Mouse (Mus musculus): Measurements from ENCODE around the gene Adam19. TPM values are rescaled to one million over a fixed set of nuclear protein-coding genes. Genes with fewer than 3 reads are reported as not detected.

Adam19 gene
- total RNA-seq, 2 experiments from 2014 or later, result 16.8 to 20.9 TPM

DNA sequence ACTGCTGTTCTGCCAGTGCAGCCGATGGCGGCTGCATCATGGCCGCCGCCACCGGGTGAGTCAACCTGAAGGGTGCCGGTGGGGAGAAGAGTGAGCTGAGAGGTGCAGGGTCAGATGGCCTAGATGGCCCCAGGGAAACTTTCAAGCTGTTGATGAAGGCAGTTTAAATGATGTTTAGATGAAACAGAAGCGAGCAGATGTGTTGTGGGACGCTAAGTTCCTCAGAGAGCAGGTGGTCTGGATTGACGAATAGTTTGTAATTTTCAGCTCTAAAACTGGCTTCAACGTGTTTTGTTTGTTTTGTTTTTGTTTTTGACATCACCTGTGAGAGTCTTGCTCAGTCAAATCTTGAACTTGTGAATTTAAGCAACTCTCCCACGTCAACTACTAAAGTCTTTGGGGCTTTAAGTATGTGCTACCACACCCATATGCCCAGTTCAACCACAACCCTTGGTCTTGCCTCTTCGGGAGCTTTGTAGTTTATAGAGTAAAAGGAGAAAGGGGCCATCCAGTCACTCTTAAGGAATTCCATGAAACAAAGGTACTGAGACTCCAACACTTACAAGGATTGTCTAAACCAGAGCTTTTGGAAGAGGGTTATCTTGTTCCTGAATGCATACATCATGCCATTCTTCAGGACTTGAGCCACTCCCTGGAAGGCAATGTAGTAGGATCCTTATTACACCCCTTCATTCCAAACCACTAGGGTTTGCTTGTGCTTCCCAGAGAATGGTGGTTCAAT, 69.5 kb downstream of the Adam19 start:
- DNase-seq (ENCODE audit: low spot score in 2 of 2), result no peak
- intact Hi-C loops (cut with DNase I), result loop anchor here (5.0 kb wide), 1 partner anchor 68 kb away; the partner anchor contains the start of gene Adam19

DNA sequence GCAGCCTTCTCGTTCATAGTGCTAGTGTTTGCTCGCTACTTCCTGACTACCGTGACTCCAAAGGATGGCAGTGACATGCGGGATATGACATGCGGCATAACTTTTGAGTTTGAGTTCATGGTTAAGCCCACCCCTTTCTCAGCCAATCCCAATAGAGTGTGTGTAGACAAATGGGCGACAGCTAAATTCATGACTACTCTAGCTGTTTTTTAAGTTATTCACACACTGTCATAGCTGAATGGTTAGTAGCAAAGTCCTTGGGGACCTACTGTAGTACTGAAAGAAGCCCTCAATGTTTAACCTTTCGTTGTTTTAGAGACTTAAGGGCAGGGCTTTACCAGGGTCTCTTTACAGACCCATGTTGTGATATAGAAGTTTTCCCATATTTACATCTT, 70.0 kb downstream of the Adam19 start:
- DNase-seq (ENCODE audit: low spot score in 2 of 2), result no peak
- intact Hi-C loops (cut with DNase I), result loop anchor here (5.0 kb wide), 1 partner anchor 69 kb away; the partner anchor contains the start of gene Adam19

DNA sequence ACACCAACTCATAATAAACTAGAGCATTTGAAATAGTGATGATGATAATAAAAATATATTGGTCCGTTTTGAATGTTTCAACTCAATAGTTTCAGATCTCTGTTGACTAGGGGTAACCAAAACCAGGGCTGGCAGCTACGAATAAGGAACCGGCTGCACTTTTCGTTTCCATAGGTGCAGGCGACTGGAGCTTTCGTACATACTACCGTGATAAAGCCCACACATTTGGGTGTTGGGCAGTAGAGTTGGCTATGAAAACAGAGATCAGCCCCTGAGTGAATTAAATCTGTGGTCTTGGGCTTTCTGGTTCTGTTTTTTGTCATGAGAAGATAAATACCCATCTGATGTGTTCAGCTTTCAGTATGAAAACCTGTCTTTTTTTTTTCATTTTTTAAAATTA, 70.5 kb downstream of the Adam19 start:
- intact Hi-C loops (cut with DNase I), result loop anchor here (5.0 kb wide), 1 partner anchor 69 kb away; the partner anchor contains the start of gene Adam19

DNA sequence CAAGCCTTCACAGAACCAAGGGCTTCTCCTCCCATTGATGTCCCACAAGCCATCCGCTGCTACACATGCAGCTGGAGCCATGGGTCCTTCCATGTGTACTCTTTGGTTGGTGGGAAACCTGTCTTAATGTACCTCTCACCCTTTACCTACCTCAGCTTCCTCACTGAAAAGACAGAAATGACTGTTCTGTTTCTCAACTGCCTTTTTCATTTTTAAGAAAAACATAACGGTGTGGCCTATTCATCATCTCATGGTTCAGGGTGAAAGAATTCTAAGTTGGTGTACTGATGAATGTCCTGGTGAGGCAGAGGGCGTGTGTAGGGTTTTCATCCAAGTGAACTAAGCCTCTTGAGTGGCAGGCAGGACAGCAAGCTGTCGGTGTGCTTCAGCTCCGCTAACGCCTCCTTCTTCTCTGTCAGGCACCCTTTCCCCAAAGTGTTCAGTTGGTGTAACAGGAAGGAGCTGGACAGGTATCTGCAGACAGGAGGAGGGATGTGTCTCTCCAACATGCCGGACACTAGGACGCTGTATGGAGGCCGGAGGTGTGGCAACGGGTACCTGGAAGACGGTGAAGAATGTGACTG, 71.1 kb downstream of the Adam19 start:
- intact Hi-C loops (cut with DNase I), result loop anchor here (5.0 kb wide), 1 partner anchor 70 kb away; the partner anchor contains the start of gene Adam19
- no peak for DNase-seq (ENCODE audit: low spot score in 2 of 2)

More for the DNA sequence above, 70.5 kb downstream of the Adam19 start:
- no peak for DNase-seq (ENCODE audit: low spot score in 2 of 2)

DNA sequence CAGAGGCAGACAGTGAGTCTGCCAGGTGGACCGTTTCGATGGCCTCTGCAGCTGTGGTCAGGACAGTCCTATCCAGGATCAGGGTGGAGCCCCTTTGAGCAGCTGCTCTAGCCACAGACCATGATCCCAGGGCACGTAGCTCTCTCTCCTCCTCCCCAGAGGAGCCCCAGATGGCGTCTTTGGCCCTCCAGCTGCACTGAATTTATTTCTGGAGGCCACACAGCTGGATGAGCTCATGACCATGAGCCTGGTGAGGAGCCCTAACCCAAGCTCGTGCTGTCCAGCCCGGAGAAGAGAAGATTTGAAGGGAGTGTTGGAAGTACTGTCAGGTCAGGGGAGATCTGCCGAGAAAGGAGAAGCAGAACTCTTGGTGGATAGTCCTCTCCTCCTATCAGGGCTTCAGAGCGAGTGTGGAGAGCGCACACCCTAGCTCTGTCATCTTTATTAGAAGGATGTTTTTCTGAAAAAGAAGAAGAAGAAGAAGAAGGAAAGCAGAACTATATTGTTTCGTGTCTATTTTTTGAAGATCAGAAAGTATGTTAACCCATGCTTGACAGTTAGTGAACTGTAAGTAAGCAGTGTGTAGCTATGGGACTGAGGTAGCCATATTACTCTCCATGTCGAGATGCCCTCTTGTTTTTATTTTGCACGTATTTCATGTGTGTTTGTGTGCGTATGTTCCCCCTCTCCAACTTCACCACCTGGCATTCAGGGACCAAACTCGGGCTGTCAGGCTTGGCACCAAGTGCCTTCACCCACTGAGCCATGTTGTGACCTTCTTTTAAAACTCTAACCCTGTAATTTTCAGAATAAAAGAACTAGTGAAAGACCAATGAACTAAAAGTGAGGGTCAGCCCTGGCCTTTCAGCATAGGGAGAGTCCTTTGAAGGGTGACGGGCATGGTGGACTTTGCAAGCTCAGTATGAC, 72.1 kb downstream of the Adam19 start:
- no peak for DNase-seq (ENCODE audit: low spot score in 2 of 2)
- intact Hi-C loops (cut with DNase I), result loop anchor here (5.0 kb wide), 1 partner anchor 71 kb away; the partner anchor contains the start of gene Adam19

DNA sequence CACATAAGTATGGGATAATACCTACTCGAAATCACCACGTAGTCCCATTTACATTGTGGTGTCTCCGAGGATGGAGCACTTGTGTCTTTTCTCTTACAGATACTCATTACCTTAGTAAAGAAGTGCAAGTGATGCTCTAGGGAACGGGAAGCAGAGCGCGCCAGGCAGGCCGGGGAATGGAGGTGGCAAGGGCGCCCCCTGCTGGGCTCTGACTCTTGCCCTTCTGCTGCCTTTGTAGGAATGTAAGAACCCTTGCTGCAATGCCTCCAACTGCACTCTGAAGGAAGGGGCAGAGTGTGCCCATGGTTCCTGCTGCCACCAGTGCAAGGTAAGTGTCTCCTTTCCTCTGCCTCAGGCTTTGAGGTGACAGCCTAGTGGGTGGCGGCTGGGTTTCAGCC, 72.8 kb downstream of the Adam19 start:
- intact Hi-C loops (cut with DNase I), result loop anchor here (5.0 kb wide), 1 partner anchor 71 kb away; the partner anchor contains the start of gene Adam19
- peak; percentile 34 to 62 for DNase-seq (ENCODE audit: low spot score in 2 of 2)

DNA sequence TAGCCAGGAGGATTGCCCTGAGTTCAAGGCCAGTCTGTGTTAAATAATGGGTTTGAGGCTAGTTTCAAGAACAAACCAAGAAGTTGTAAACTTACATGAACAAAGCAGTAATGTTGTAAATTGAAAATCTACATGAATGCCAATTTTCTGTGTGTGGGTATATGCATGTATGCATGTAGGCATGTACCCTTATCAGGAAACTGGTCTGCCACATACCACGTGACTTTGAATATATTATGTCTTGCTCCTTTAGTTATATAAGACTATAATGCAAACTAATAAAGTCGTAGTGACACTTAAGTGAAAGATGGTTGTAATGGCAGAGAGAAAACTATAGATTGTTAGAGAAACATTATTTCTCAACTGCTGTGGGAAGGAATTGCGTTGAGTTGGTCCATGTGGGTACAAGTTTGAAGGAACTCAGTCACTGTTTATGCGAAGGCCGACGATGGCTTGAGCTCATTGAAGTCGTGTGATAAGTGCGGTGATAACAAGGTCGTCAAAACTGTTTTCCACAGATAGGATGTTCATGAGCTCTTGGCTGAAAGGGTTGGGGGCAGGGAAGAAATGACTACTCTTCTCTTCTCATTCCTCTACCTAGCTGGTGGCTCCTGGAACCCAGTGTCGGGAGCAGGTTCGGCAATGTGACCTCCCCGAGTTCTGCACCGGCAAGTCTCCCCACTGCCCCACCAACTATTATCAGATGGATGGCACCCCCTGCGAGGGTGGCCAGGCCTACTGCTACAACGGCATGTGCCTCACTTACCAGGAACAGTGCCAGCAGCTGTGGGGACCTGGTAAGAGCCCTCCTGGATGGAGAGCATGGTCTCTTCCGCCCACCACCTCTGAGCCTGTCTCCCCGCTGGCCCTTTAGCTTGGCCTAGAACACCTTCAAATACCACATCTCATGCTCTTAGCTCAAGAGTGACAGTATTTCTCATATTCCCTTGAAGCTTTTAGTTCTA, 75.5 kb downstream of the Adam19 start:
- intact Hi-C loops (cut with DNase I), result loop anchor here (5.0 kb wide), 1 partner anchor 189 kb away; the partner anchor contains the start of gene Lsm11
- DNase-seq (ENCODE audit: low spot score in 2 of 2), result no peak

DNA sequence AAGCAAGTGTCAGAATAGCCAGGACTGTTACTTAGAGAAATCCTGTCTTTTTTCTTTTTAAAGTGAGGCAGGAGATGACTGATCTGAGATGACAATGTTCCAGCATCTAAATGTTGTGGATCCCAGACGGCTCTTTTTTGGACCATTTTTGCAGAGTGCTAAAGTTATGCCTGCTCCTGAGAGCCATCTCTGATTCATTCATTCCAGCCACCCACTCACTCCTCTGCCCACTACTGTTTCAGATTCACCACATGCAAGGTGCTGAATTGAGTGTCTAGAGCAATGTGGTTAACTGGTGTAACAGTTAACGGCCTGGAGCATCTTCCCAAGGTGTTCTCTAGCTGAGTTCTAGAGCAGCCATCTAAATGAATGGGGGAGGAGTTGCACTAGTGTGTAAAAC, 79.1 kb downstream of the Adam19 start:
- DNase-seq (ENCODE audit: low spot score in 2 of 2), result peak; percentile 69 to 71
- intact Hi-C loops (cut with DNase I), result loop anchor here (5.0 kb wide), 2 partner anchors 82 to 193 kb away; partner anchors contain the start of gene Lsm11

DNA sequence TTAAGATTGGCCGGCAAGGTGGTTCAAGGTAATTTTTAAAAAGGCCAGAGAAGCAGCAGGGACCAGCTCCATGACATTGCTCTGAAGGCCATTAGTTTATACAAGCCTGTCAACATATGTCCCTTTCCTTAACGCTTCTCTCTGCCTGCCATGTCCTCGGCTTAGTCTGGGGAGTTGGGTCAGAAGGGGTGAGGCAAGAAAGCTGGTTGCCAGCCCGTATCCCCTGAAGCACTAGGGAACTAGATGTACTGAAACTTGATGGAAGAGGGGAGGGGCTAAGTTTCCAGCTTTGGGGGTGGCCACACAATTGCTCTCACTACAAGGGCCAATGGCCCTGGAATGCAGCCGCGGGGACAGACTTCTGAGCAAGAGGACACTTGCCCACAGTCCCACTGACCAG, 87.5 kb downstream of the Adam19 start:
- intact Hi-C loops (cut with DNase I), result no loop called here
- no peak for DNase-seq (ENCODE audit: low spot score in 2 of 2)

DNA sequence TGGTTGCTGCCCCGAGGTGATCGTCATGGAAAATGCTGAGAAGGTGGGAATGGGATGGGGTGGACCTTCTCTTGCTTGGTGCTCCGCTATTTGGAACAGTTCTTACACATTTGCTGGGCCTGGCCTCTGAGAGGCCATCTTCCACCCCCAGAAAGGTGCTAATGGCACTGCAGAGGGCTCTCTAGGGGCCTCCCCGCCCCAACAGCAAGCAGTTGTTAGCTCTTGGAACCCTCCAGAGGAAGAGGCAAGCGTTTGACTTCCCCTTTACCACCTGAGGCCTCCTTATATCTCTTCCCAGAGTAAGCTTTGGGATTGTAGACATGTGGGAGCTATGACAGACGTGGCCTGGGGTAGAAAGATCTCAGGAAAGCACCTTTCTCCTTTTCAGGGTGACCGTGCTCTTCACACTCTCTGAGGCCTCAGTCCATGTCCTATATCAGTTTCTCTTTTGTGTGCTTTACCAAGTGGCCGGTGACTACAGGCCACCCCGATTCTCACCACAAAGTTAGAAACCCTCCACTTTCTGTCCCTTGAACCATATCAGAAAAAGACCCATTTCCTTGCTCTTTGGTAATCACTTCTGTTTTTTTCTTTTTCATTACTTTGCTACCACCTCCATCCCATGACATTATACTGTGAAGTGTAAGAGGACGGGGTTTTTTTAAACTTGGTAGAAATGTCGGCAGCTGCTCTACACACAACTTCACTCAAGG, 89.5 kb downstream of the Adam19 start:
- no peak for DNase-seq (ENCODE audit: low spot score in 2 of 2)
- intact Hi-C loops (cut with DNase I), result no loop called here

DNA sequence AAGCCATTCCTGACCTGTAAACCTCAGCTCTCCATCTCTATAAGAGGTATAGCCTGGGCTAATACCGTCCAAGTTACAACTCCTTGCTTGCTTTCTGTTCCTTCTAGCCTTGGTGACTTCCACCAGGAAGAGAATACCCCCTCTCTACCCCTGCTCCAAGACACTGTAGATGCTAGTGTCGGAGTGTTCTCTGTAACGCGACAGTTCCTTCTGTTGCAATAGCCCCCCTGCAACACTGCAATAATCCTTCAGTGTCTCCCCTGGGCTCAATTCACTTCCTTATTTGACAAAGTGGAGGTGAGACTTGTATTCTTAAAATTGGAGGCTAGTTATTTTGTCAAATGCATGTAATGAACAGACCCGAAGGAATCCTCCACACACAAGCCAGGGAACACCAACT, 90.8 kb downstream of the Adam19 start:
- no peak for DNase-seq (ENCODE audit: low spot score in 2 of 2)
- intact Hi-C loops (cut with DNase I), result no loop called here

DNA sequence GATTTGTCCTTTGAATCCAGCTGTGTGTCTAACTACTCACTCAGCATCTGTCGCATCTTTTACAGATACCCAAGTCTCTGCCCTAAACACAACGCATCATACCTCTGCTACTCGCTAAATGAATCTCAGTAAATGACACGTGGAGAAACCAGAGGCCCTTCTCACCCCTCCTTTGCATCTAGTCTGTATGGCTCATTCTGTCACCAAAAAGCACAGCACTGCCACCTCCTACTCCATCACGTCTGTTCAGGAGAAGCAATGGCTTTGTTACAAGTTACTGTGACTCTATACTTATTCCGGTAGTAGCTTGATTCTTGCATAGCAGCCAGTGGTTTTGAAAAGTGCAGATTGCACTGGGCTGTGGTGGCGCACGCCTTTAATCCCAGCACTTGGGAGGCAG, 101.2 kb downstream of the Adam19 start:
- intact Hi-C loops (cut with DNase I), result no loop called here
- DNase-seq (ENCODE audit: low spot score in 2 of 2), result peak in 1 of 2 experiments; percentile 36

DNA sequence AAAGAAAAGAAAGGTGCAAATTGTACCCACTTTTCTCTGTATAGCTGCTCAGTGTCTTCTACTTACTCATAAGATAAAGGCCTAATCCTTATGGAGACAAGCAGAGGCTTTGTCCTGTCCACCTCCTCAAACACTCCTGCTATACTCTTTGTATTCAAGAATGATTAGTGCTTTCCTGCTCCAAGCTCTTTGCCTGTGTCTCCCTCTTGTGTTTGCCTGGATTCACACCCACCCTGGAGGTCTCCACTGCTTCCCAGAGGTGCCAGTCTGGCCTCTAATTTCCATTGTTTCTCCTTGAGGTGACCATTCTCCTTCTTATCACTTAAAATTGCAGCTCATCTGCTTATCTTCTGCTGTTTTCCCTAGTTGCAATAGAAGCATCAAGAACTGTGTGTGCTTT, 101.7 kb downstream of the Adam19 start:
- no peak for DNase-seq (ENCODE audit: low spot score in 2 of 2)
- intact Hi-C loops (cut with DNase I), result no loop called here

DNA sequence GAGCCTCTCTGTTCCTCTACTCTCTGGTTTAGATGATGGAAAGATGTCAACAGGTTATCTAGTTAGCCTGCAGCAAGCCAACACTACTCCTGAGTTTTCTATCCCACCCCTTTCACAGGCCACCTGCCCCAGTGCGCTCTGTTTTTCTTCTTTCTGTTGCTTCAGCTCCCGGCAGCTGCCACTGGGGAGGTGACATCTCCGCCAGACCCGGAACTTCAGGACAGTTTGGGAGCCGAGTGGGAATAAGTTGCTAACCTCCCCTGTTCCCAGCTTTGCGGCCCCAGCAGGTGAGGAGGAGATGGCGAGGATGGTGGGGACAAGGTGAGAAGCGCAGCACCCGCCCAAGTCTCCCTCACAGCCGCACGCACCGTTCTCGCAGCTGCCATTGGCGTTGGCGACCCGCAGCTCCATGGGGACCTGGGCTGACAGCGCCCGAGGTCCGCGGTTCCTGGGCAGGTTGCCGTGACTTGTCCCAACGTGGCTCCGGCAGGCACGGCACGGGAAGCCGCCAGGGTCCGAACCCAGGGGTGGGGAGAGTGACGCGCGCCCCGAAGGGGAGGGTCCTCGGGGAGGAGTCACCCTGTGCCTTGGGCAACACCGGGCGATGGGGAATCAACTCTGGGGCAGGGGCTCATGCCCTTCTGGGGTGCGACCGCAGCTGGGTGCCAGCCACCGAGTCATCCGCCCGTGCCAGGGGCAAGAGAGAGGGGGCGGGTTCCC, 110.2 kb downstream of the Adam19 start, which contains the start of gene Nipal4:
Nipal4 (minus strand) TSS at position 643 of the 720 bp plus-strand sequence.
- DNase-seq (ENCODE audit: low spot score in 2 of 2), result no peak

DNA sequence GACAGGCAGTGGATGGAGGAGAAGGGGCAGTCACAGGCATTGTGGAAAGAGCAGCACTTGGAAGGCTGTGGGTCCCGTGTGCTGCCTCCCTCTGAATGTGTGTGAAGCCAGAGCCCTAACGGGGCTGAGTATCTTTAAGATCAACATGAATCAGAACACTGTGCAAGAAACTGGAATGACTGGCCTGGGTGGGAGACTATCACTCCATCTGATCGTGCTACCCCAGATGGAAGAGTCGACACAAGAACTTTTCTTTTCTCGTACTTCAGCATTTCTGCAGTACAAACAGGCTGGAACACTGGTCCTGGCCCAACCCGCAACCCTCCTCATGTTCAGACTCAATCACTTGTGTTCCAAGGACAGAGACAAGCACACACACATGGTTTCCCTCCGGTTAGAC, 112.7 kb downstream of the Adam19 start:
- intact Hi-C loops (cut with DNase I), result no loop called here
- no peak for DNase-seq (ENCODE audit: low spot score in 2 of 2)

More for the DNA sequence above, 110.2 kb downstream of the Adam19 start, which contains the start of gene Nipal4:
- intact Hi-C loops (cut with DNase I), result no loop called here

DNA sequence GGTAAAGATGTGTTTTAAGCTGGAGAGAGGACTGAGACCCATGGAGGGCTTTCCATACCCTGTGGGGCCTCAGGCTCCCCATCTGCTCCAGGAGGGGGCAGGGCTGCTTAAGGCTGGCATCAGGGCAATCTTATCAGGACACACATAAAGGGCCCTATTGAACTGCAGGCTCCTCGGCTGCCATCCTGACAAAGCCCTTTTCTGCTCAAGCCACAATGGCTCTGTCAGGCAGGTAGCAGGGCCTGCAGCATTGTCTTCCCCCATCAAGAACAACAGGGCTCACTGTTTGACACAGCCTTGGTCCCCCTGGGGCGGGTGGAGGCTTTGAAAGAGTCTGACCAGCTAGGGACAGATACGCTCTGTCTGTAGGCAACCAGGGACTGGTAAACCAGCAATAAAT, 114.1 kb downstream of the Adam19 start:
- intact Hi-C loops (cut with DNase I), result no loop called here
- DNase-seq (ENCODE audit: low spot score in 2 of 2), result no peak

DNA sequence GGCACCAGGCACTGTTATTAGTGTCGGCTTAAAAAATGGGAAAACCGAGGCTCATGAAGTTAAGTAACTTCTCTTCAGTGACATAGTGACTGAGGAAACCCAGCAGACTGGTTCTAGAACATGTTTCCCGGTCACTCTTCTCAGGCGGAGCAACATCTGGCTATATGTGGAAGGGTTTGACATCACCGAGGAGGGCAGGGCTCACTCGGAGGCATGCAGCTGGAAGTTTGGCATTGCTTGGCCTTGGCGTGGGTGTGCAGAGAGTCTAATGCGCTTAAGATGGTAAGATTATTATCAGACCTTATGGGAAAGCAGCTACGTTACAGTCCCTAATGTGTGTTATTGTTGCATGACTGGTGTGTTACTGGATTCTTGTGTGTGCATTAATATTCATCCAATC, 116.3 kb downstream of the Adam19 start:
- DNase-seq (ENCODE audit: low spot score in 2 of 2), result no peak
- intact Hi-C loops (cut with DNase I), result no loop called here

Data from left cerebral cortex, postnatal 36 days (tissue).